ENCODE assay signal across 24 mouse cellular contexts in genomic region chr13:118418163-118418562, GRCm38 (mm10).
"Had no signal": no experiment of that assay in that cellular context is flagged by ENCODE, and none has a peak within 500 bp of the region (broad histone marks: within the 10 kb centered on the region; RNA-seq: fewer than 3 reads in every experiment).

No protein-coding gene starts in this region.

- H3K27me3 ChIP-seq: kidney, embryonic 15.5 days; limb, embryonic 12.5 days; limb, embryonic 15.5 days; lung, embryonic 15.5 days; midbrain, embryonic 13.5 days; neural tube, embryonic 12.5 days; neural tube, embryonic 15.5 days had no signal

- H3K9me3 ChIP-seq: kidney, embryonic 15.5 days; limb, embryonic 12.5 days; limb, embryonic 15.5 days; lung, embryonic 15.5 days; midbrain, embryonic 13.5 days; neural tube, embryonic 12.5 days; neural tube, embryonic 15.5 days had no signal

- H3K4me2 ChIP-seq: kidney, embryonic 15.5 days; limb, embryonic 12.5 days; limb, embryonic 15.5 days; liver, embryonic 11.5 days; lung, embryonic 15.5 days; midbrain, embryonic 13.5 days; neural tube, embryonic 12.5 days; neural tube, embryonic 15.5 days had no signal

- H3K27ac ChIP-seq: kidney, embryonic 15.5 days; limb, embryonic 12.5 days; limb, embryonic 15.5 days; liver, embryonic 14.5 days; lung, embryonic 15.5 days; midbrain, embryonic 13.5 days; neural tube, embryonic 12.5 days; neural tube, embryonic 15.5 days; stomach, postnatal 0 days had no signal

- H3K36me3 ChIP-seq: kidney, embryonic 15.5 days; limb, embryonic 12.5 days; limb, embryonic 15.5 days; lung, embryonic 15.5 days; midbrain, embryonic 13.5 days; neural tube, embryonic 12.5 days; neural tube, embryonic 15.5 days had no signal

- H3K9ac ChIP-seq: kidney, embryonic 15.5 days; limb, embryonic 12.5 days; limb, embryonic 15.5 days; liver, embryonic 14.5 days; liver, postnatal 0 days; lung, embryonic 15.5 days; midbrain, embryonic 13.5 days; neural tube, embryonic 12.5 days; neural tube, embryonic 15.5 days had no signal

- DNase-seq: kidney, adult 11 months; kidney, adult 8-10 months; kidney, postnatal 10 days; kidney, postnatal 36 days; left cerebral cortex, postnatal 4 days; liver, postnatal 0 days; lung, postnatal 10 days; lung, postnatal 36 days; right cerebral cortex, adult 18-20 months; right cerebral cortex, postnatal 14 days; right cerebral cortex, postnatal 4 days; thymus, adult 2 months; thymus, postnatal 14 days; thymus, postnatal 4 days had no signal

- H3K4me1 ChIP-seq: kidney, embryonic 15.5 days; limb, embryonic 12.5 days; limb, embryonic 15.5 days; lung, embryonic 15.5 days; neural tube, embryonic 12.5 days; neural tube, embryonic 15.5 days had no signal

- H3K4me3 ChIP-seq: kidney, embryonic 15.5 days; limb, embryonic 12.5 days; limb, embryonic 15.5 days; lung, embryonic 15.5 days; midbrain, embryonic 13.5 days; neural tube, embryonic 12.5 days; neural tube, embryonic 15.5 days had no signal

- ATAC-seq: liver, postnatal 0 days; midbrain, embryonic 13.5 days had no signal
